Mouse (Mus musculus) kidney, embryonic 16.5 days (tissue): Measurements from ENCODE around the gene Eral1. TPM values are rescaled to one million over a fixed set of nuclear protein-coding genes. Genes with fewer than 3 reads are reported as not detected.
"Not testable (repeated sequence)": the region's sequence is repeated elsewhere in the genome, so short reads cannot be mapped to it uniquely, and the experiment has no call there.

Experiments
- ATAC-seq: fragments of 200-750 bp; cut with Nextera tagmentation; 2 replicates; pipeline ENCODE4 v1.8.0; 2017; ENCODE audit warnings: moderate TSS enrichment; ENCODE audit not compliant: low FRiP score, low TSS enrichment
- H3K27ac ChIP-seq: fragments of 300-500 bp; sonication (generic); 2 replicates; pipeline ENCODE4 v1.5.1; 2014; ENCODE audit warnings: low read length
- H3K27me3 ChIP-seq: fragments of 300-500 bp; sonication (generic); 2 replicates; pipeline ENCODE4 v1.6.1; 2014; ENCODE audit warnings: low read length, control low read depth, mixed read lengths; ENCODE audit not compliant: insufficient read depth
- H3K36me3 ChIP-seq: fragments of 300-500 bp; sonication (generic); 2 replicates; pipeline ENCODE4 v1.6.1; 2014; ENCODE audit warnings: low read length, control low read depth, mixed read lengths; ENCODE audit not compliant: insufficient read depth
- H3K4me1 ChIP-seq: fragments of 300-500 bp; sonication (generic); 2 replicates; pipeline ENCODE4 v1.6.1; 2014; ENCODE audit warnings: low read length, control low read depth, mixed read lengths; ENCODE audit not compliant: insufficient read depth
- H3K4me2 ChIP-seq: fragments of 300-500 bp; sonication (generic); replicated peaks from 2 replicates; pipeline ENCODE4 v1.6.1; 2014; ENCODE audit warnings: low read depth, low read length
- H3K4me3 ChIP-seq: fragments of 300-500 bp; sonication (generic); 2 replicates; pipeline ENCODE4 v1.5.1; 2014; ENCODE audit warnings: mild to moderate bottlenecking, low read length
- H3K9ac ChIP-seq: fragments of 300-500 bp; sonication (generic); replicated peaks from 2 replicates; pipeline ENCODE4 v1.6.1; 2014; ENCODE audit warnings: low read length
- H3K9me3 ChIP-seq: fragments of 300-500 bp; sonication (generic); 2 replicates; pipeline ENCODE4 v1.6.1; 2016; ENCODE audit warnings: low read length, control low read depth
- WGBS: fragments of 180-500 bp; shearing (Covaris S2); extraction: QIAGEN DNeasy Blood & Tissue Kit; methylation state at CpG from one replicate; pipeline ENCODE4 v1.1.7; 2014; 5-methylcytosine and 5-hydroxymethylcytosine counted together
- polyA plus RNA-seq: library from polyadenylated mRNA; unstranded; fragments of >200 nt; fragmentation: Nextera tagmentation; extraction: Ambion mirVana; gene quantifications from 2 replicates; pipeline ENCODE4 v1.2.1, GENCODE M21; 2015

The Eral1 gene
- polyA plus RNA-seq, 1 experiment from 2014 or later: 41.6 TPM

- H3K9ac ChIP-seq, H3K27ac ChIP-seq, H3K27me3 ChIP-seq, ATAC-seq, H3K4me3 ChIP-seq, H3K4me1 ChIP-seq, H3K9me3 ChIP-seq, H3K4me2 ChIP-seq, H3K36me3 ChIP-seq: not testable (repeated sequence)
- WGBS: 100% methylated on average over 2 of the region's 4 CpGs
These were observed 31.5 kb downstream of the Eral1 start for GRCm38 (mm10) chr11:78048637-78049036.

- 49% methylated on average over 5 of the region's 5 CpGs for WGBS
- H3K4me1 ChIP-seq: peaks cover 7% of the 10 kb centered on the region; the same call in 1 of the 2 replicates
- ATAC-seq: 0 out of 2 replicates have a peak, but pooled peaks have one; percentile 19
- H3K27me3 ChIP-seq: no peaks in the 10 kb centered on the region
- H3K36me3 ChIP-seq: 0 out of 2 replicates have a peak, but pooled peaks cover 3% of the 10 kb centered on the region
- no peak overlapping the region for H3K9ac ChIP-seq
- no peak overlapping the region for H3K4me3 ChIP-seq
- H3K9me3 ChIP-seq: no peaks in the 10 kb centered on the region; the same call in 1 of the 2 replicates
- H3K4me2 ChIP-seq: no peak overlapping the region
- 0 out of 2 replicates have a peak overlapping the region, but pooled peaks have one; percentile 62 for H3K27ac ChIP-seq
These were observed 35.4 kb downstream of the Eral1 start for GRCm38 (mm10) chr11:78044758-78045251.

GRCm38 (mm10) chr11:78042290-78042870 lies 37.8 kb downstream of the Eral1 start:
- H3K9ac ChIP-seq, H3K4me2 ChIP-seq, ATAC-seq, H3K27me3 ChIP-seq, H3K4me3 ChIP-seq, H3K9me3 ChIP-seq, H3K27ac ChIP-seq, H3K36me3 ChIP-seq: not testable (repeated sequence)
- WGBS: 93% methylated on average over 4 of the region's 4 CpGs
- peaks cover 19% of the 10 kb centered on the region for H3K4me1 ChIP-seq

- Histone ChIP-seq H3K4me3 (no peak overlapping the region), H3K4me2 (no peak overlapping the region), H3K4me1 (peaks cover 26% of the 10 kb centered on the region), H3K36me3 (no peaks in the 10 kb centered on the region), H3K27ac (no peak overlapping the region), H3K9me3 (no peaks in the 10 kb centered on the region; the same call in 1 of the 2 replicates), H3K9ac (no peak overlapping the region), H3K27me3 (no peaks in the 10 kb centered on the region)
- ATAC-seq: no peak
- WGBS: 68% methylated on average over 2 of the region's 2 CpGs
These were observed 39.3 kb downstream of the Eral1 start for GRCm38 (mm10) chr11:78040878-78041277.

GRCm38 (mm10) chr11:78037831-78038752 lies 42.1 kb downstream of the Eral1 start, which contains the start of gene Flot2:
Gene Flot2 (plus strand): TSS chr11:78037931.
- Histone ChIP-seq H3K27me3 (no peaks in the 10 kb centered on the region), H3K4me2 (peak within 1 kb of the TSS; percentile 72), H3K4me3 (peak within 1 kb of the TSS; percentile 80), H3K4me1 (peaks cover 21% of the 10 kb centered on the region), H3K36me3 (peaks cover 12% of the 10 kb centered on the region; the same call in 1 of the 2 replicates), H3K9me3 (no peaks in the 10 kb centered on the region; the same call in 1 of the 2 replicates), H3K9ac (peak within 1 kb of the TSS; percentile 82), H3K27ac (peak within 1 kb of the TSS; percentile 51)
- peak; percentile 86 for ATAC-seq
- 2% methylated on average over 55 of the region's 55 CpGs for WGBS

GRCm38 (mm10) chr11:78036791-78037190 lies 43.4 kb downstream of the Eral1 start:
- 82% methylated on average over 10 of the region's 10 CpGs for WGBS
- no peak for ATAC-seq

GRCm38 (mm10) chr11:78033931-78034617 lies 46.1 kb downstream of the Eral1 start:
- 92% methylated on average over 23 of the region's 23 CpGs for WGBS
- H3K27me3 ChIP-seq: no peaks in the 10 kb centered on the region
- H3K4me2 ChIP-seq: no peak overlapping the region
- ATAC-seq: no peak
- H3K27ac ChIP-seq: no peak overlapping the region
- no peaks in the 10 kb centered on the region for H3K9me3 ChIP-seq
- no peak overlapping the region for H3K9ac ChIP-seq
- H3K4me1 ChIP-seq: peaks cover 39% of the 10 kb centered on the region
- peaks cover 19% of the 10 kb centered on the region for H3K36me3 ChIP-seq
- no peak overlapping the region for H3K4me3 ChIP-seq

More at GRCm38 (mm10) chr11:78036791-78037190, 43.4 kb downstream of the Eral1 start:
- Histone ChIP-seq H3K27ac (no peak overlapping the region), H3K4me3 (no peak overlapping the region), H3K36me3 (peaks cover 12% of the 10 kb centered on the region; the same call in 1 of the 2 replicates), H3K9ac (peak overlapping the region; percentile 82; the same call in 1 of the 2 replicates), H3K4me1 (peaks cover 25% of the 10 kb centered on the region), H3K4me2 (no peak overlapping the region), H3K27me3 (no peaks in the 10 kb centered on the region), H3K9me3 (no peaks in the 10 kb centered on the region)

- Histone ChIP-seq H3K9me3 (no peaks in the 10 kb centered on the region), H3K36me3 (peaks cover 30% of the 10 kb centered on the region), H3K4me3 (peak overlapping the region; percentile 71), H3K4me2 (peak overlapping the region; percentile 92), H3K4me1 (peaks cover 29% of the 10 kb centered on the region), H3K27me3 (no peaks in the 10 kb centered on the region), H3K9ac (peak overlapping the region; percentile 85), H3K27ac (peak overlapping the region; percentile 92; the same call in 1 of the 2 replicates)
- 14% methylated on average over 5 of the region's 5 CpGs for WGBS
- no peak for ATAC-seq
These were observed 47.4 kb downstream of the Eral1 start for GRCm38 (mm10) chr11:78032809-78033195.
